Mouse (Mus musculus) liver, adult 2 months (tissue): Measurements from ENCODE around the gene BC037034.

Source experiments
- CTCF ChIP-seq: fragments of 200-500 bp; IDR thresholded peaks from 2 replicates; pipeline ENCODE4 v1.5.1; 2011; ENCODE audit warnings: low read depth, low read length, control low read depth
- POLR2A ChIP-seq: fragments of 200-500 bp; IDR thresholded peaks from 2 replicates; pipeline ENCODE4 v1.6.1; 2011; ENCODE audit warnings: low read length, control low read depth; ENCODE audit not compliant: insufficient read depth; ENCODE audit errors: extremely low read depth

GRCm38 (mm10) chr5:138280425-138280768 is 16.6 kb upstream of the BC037034 start:
- TF ChIP-seq CTCF, result no peak
- no peak for TF ChIP-seq POLR2A
